Mouse (Mus musculus): Measurements from ENCODE around the gene Olfr1107. TPM values are rescaled to one million over a fixed set of nuclear protein-coding genes. Genes with fewer than 3 reads are reported as not detected.

Olfr1107 gene
- not detected in 2 replicates for polyA plus RNA-seq (2016; fragmentation: Nextera tagmentation; extraction: Ambion mirVana)

DNA sequence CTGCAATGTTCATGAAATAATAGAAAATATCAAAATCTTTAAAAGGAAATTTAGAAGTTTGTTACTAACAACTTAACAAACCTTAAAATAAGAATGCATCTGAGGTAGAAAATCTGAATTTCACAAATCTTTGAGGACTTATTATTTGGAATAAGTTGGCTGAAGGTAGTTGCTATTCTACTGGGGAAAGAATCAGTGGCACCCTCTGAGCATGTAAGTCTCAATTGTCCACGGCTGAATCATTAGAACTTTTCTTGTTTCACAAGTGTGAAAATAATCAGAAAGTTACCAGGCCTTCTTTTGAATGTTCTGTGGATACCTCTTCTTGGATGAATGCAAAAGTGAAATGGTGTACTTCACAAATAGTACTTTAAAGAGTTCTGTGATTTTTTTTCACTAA, at the start of gene Olfr1107:
Gene Olfr1107, minus strand, starts transcription at position 101 of the 400 bp plus-strand sequence.
- Histone ChIP-seq H3K27ac (no peak within 1 kb of the TSS), H3K4me2 (no peak within 1 kb of the TSS), H3K27me3 (replicated peaks) (no peaks in the 10 kb centered on the region), H3K9ac (no peak within 1 kb of the TSS), H3K4me1 (no peaks in the 10 kb centered on the region), H3K9me3 (replicated peaks) (no peaks in the 10 kb centered on the region), H3K36me3 (no peaks in the 10 kb centered on the region), H3K4me3 (no peak within 1 kb of the TSS)
- 66% methylated on average over 1 of the region's 1 CpGs for WGBS (ENCODE audit: insufficient replicate concordance)
- ATAC-seq, result no peak

DNA sequence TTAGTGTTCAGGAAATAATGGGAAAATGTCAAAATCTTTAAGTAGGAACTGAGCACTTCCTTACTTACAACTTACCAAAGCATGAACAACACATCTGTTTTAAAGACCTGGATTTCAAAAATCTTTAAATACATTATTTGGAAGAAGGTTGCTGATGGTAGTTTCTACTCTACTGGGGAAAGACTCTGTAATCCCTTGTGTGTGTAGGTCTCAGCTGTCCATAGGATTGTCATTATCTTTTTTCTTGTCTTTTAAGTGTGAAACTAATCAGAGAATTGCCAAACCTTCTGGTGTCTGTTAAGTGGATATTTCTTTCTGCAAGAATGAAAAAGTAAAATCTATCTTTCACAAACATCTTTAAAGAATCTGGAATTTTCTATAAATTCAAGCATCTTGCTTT, 38.9 kb upstream of the Olfr1107 start, which contains the start of gene Olfr259:
Gene Olfr259, minus strand, starts transcription at position 101 of the 400 bp plus-strand sequence.
- no peaks in the 10 kb centered on the region for H3K4me1 ChIP-seq
- no peaks in the 10 kb centered on the region for H3K27me3 ChIP-seq (replicated peaks)
- H3K36me3 ChIP-seq, result no peaks in the 10 kb centered on the region
- H3K4me2 ChIP-seq, result no peak within 1 kb of the TSS
- no peak within 1 kb of the TSS for H3K9ac ChIP-seq
- no peaks in the 10 kb centered on the region for H3K9me3 ChIP-seq (replicated peaks)
- no peak for ATAC-seq
- no peak within 1 kb of the TSS for H3K4me3 ChIP-seq
- H3K27ac ChIP-seq, result no peak within 1 kb of the TSS

DNA sequence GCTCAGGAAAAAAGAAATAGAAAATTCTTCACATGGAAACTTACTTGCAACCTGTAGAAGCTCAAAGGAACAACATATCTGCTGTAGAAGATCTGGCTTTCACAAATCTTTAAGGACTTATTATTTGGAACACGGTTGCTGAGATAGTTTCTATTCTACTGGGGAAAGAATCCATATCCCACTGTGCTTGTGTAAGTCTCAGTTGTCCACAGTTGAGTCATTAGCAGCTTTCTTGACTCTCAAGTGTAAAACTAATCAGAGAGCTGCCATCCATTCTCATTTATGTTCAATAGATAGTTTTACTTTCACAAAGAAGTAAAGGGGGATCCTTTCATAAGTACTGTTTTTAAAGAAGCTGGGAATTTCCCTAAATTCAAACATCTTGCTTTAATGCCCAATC, 20.3 kb upstream of the Olfr1107 start, which contains the start of gene Olfr1109:
Gene Olfr1109, minus strand, starts transcription at position 101 of the 400 bp plus-strand sequence.
- no peak within 1 kb of the TSS for H3K9ac ChIP-seq
- H3K36me3 ChIP-seq, result no peaks in the 10 kb centered on the region
- no peak for ATAC-seq
- no peaks in the 10 kb centered on the region for H3K9me3 ChIP-seq (replicated peaks)
- H3K27ac ChIP-seq, result no peak within 1 kb of the TSS
- 49% methylated on average over 1 of the region's 1 CpGs for WGBS (ENCODE audit: insufficient replicate concordance)
- H3K4me1 ChIP-seq, result no peaks in the 10 kb centered on the region
- no peak within 1 kb of the TSS for H3K4me2 ChIP-seq
- no peaks in the 10 kb centered on the region for H3K27me3 ChIP-seq (replicated peaks)
- no peak within 1 kb of the TSS for H3K4me3 ChIP-seq

DNA sequence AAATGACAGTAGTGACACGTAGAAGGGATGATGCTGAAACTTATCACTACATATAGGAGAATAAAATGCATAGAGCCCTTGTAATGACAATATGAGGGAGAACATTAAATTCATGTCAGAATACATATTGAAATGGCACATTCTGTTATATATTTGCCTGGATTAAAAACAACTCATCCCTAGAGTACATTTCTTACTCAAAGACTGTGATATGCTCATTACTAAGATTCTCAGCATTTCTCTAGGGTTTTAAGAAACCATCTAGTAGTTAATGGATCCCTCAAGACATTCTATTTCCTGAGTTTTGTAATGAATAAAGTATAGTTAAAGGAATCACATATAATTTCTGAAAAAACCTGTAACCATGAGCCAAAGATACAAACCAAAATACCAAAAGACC, 23.4 kb downstream of the Olfr1107 start, which contains the start of gene Olfr1106:
Gene Olfr1106, minus strand, starts transcription at position 101 of the 400 bp plus-strand sequence.
- 69% methylated on average over 1 of the region's 1 CpGs for WGBS (ENCODE audit: insufficient replicate concordance)
- Histone ChIP-seq H3K4me1 (no peaks in the 10 kb centered on the region), H3K9me3 (replicated peaks) (no peaks in the 10 kb centered on the region), H3K4me3 (no peak within 1 kb of the TSS), H3K4me2 (no peak within 1 kb of the TSS), H3K9ac (no peak within 1 kb of the TSS), H3K36me3 (no peaks in the 10 kb centered on the region), H3K27ac (no peak within 1 kb of the TSS), H3K27me3 (replicated peaks) (no peaks in the 10 kb centered on the region)
- no peak for ATAC-seq

DNA sequence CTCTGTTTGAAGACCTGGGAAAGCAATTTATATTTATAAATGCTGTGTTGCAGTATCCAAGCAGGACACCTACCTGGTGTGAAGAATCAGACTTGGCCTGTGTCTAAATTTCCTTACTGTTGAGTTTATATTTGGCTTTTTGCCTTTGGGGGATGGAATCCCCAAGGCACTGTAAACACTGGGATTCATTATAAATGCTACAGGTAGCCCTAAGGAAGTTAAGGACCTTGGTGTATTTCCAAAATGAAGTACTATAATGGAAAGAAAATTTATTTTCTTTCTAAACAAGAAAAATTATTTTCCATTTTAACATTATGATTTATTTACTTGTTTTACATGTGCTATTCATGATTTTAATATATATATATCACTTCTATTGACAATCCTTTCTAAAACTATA, 39.2 kb downstream of the Olfr1107 start, which contains the start of gene Olfr1105:
Gene Olfr1105, minus strand, starts transcription at position 101 of the 400 bp plus-strand sequence.
- Histone ChIP-seq H3K9me3 (replicated peaks) (no peaks in the 10 kb centered on the region), H3K27me3 (replicated peaks) (no peaks in the 10 kb centered on the region), H3K27ac (no peak within 1 kb of the TSS), H3K9ac (no peak within 1 kb of the TSS), H3K4me3 (no peak within 1 kb of the TSS), H3K36me3 (no peaks in the 10 kb centered on the region), H3K4me2 (no peak within 1 kb of the TSS), H3K4me1 (no peaks in the 10 kb centered on the region)
- ATAC-seq, result no peak

DNA sequence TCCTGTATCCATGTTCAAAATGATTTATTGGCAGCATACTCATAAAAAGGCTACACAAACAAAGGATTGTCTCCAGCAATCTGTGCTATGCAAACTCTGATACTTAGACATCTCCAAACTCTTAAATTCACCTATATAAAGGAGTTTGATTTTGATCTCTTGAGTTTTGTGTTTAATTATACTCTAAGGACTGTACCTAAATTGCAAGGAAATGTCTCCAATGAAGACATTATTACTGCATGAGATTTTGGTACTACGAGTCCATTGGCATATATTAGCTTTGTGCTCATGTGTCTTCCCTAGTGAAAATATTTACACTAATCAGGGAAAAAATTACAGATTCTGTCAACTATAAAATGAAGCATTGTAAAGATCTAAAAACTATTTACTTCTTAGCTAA, 48.6 kb downstream of the Olfr1107 start, which contains the start of gene Olfr1104:
Gene Olfr1104, minus strand, starts transcription at position 101 of the 400 bp plus-strand sequence.
- Histone ChIP-seq H3K4me2 (no peak within 1 kb of the TSS), H3K4me3 (no peak within 1 kb of the TSS), H3K27ac (no peak within 1 kb of the TSS), H3K9ac (no peak within 1 kb of the TSS), H3K27me3 (replicated peaks) (no peaks in the 10 kb centered on the region), H3K9me3 (replicated peaks) (no peaks in the 10 kb centered on the region), H3K4me1 (no peaks in the 10 kb centered on the region), H3K36me3 (no peaks in the 10 kb centered on the region)
- no peak for ATAC-seq
- 51% methylated on average over 1 of the region's 1 CpGs for WGBS (ENCODE audit: insufficient replicate concordance)

Other genes with a start within 250 kb of the Olfr1107 start
- gene Olfr1095, start 224.1 kb downstream of the Olfr1107 start, polyA plus RNA-seq (2016; fragmentation: Nextera tagmentation; extraction: Ambion mirVana), result not detected in 2 replicates
- gene Gm13723, start 201.0 kb downstream of the Olfr1107 start, polyA plus RNA-seq (2016; fragmentation: Nextera tagmentation; extraction: Ambion mirVana), result not detected in 2 replicates
- gene Olfr1097, start 183.6 kb downstream of the Olfr1107 start, polyA plus RNA-seq (2016; fragmentation: Nextera tagmentation; extraction: Ambion mirVana), result not detected in 2 replicates
- gene Olfr1098, start 151.3 kb downstream of the Olfr1107 start, polyA plus RNA-seq (2016; fragmentation: Nextera tagmentation; extraction: Ambion mirVana), result not detected in 2 replicates
- not detected in 2 replicates for gene Olfr1099, start 115.1 kb downstream of the Olfr1107 start, polyA plus RNA-seq (2016; fragmentation: Nextera tagmentation; extraction: Ambion mirVana)
- not detected in 2 replicates for gene Olfr1100, start 95.9 kb downstream of the Olfr1107 start, polyA plus RNA-seq (2016; fragmentation: Nextera tagmentation; extraction: Ambion mirVana)
- not detected in 2 replicates for gene Olfr1101, start 84.6 kb downstream of the Olfr1107 start, polyA plus RNA-seq (2016; fragmentation: Nextera tagmentation; extraction: Ambion mirVana)
- gene Olfr1102, start 77.4 kb downstream of the Olfr1107 start, polyA plus RNA-seq (2016; fragmentation: Nextera tagmentation; extraction: Ambion mirVana), result not detected in 2 replicates
- gene Olfr1104, start 48.7 kb downstream of the Olfr1107 start, polyA plus RNA-seq (2016; fragmentation: Nextera tagmentation; extraction: Ambion mirVana), result not detected in 2 replicates
- gene Olfr1105, start 39.3 kb downstream of the Olfr1107 start, polyA plus RNA-seq (2016; fragmentation: Nextera tagmentation; extraction: Ambion mirVana), result not detected in 2 replicates
- not detected in 2 replicates for gene Olfr1106, start 23.5 kb downstream of the Olfr1107 start, polyA plus RNA-seq (2016; fragmentation: Nextera tagmentation; extraction: Ambion mirVana)
- not detected in 2 replicates for gene Olfr1109, start 20.2 kb upstream of the Olfr1107 start, polyA plus RNA-seq (2016; fragmentation: Nextera tagmentation; extraction: Ambion mirVana)
- not detected in 2 replicates for gene Olfr259, start 38.8 kb upstream of the Olfr1107 start, polyA plus RNA-seq (2016; fragmentation: Nextera tagmentation; extraction: Ambion mirVana)
- gene Olfr1110, start 64.5 kb upstream of the Olfr1107 start, polyA plus RNA-seq (2016; fragmentation: Nextera tagmentation; extraction: Ambion mirVana), result not detected in 2 replicates
- gene Olfr1111, start 76.8 kb upstream of the Olfr1107 start, polyA plus RNA-seq (2016; fragmentation: Nextera tagmentation; extraction: Ambion mirVana), result not detected in 2 replicates
- not detected in 2 replicates for gene Olfr1112, start 112.0 kb upstream of the Olfr1107 start, polyA plus RNA-seq (2016; fragmentation: Nextera tagmentation; extraction: Ambion mirVana)
- gene Olfr1113, start 133.2 kb upstream of the Olfr1107 start, polyA plus RNA-seq (2016; fragmentation: Nextera tagmentation; extraction: Ambion mirVana), result not detected in 2 replicates
- not detected in 2 replicates for gene Olfr1115, start 172.2 kb upstream of the Olfr1107 start, polyA plus RNA-seq (2016; fragmentation: Nextera tagmentation; extraction: Ambion mirVana)
- gene Olfr1116, start 191.7 kb upstream of the Olfr1107 start, polyA plus RNA-seq (2016; fragmentation: Nextera tagmentation; extraction: Ambion mirVana), result not detected in 2 replicates
- gene Olfr1118, start 231.8 kb upstream of the Olfr1107 start, polyA plus RNA-seq (2016; fragmentation: Nextera tagmentation; extraction: Ambion mirVana), result not detected in 2 replicates

Data from liver, embryonic 12.5 days (tissue).